Mouse (Mus musculus): ENCODE results near the gene Rab3gap2. TPM values are rescaled to one million over a fixed set of nuclear protein-coding genes. Genes with fewer than 3 reads are reported as not detected.

Rab3gap2 gene
- polyA plus RNA-seq, 1 experiment from 2014 or later = 31.5 TPM

DNA sequence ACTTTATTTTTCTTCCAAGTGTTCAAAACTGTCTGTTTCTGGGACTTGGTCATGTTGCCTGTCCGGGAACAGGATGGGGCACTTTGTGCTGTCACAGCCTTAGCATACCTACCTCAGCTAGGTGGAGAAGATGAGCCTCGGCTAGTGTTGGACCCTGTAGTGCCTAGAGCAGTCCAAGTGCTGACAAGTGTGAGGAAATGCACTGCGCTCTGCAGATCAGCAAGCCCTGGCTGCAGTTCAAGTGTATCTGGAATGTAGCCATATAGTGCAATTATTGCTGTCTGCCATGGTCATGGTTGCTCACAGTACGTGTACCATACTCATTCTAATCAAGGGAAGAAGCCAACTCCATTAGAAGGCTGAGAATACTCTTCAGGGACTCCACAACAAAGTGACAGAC, 80.8 kb downstream of the Rab3gap2 start:
- Histone ChIP-seq H3K4me2 (ENCODE audit: low read depth, low read length) (no peak overlapping the region), H3K9me3 (ENCODE audit: control insufficient read depth, low read length) (no peaks in the 10 kb centered on the region), H3K27me3 (ENCODE audit: control insufficient read depth, insufficient read depth, low read length) (no peaks in the 10 kb centered on the region), H3K27ac (ENCODE audit: low read depth, low read length) (0 out of 2 replicates have a peak overlapping the region, but pooled peaks have one; percentile 22), H3K4me3 (ENCODE audit: low read depth, low read length) (no peak overlapping the region), H3K36me3 (ENCODE audit: control insufficient read depth, insufficient read depth, low read length) (peaks cover 62% of the 10 kb centered on the region), H3K9ac (replicated peaks; ENCODE audit: low read depth, low read length) (no peak overlapping the region), H3K4me1 (ENCODE audit: control insufficient read depth, insufficient read depth, low read length) (no peaks in the 10 kb centered on the region)
- 71% methylated on average over 4 of the region's 4 CpGs for WGBS
- ATAC-seq (ENCODE audit: low read depth) = peak; percentile 74; the same call in 1 of the 2 replicates

DNA sequence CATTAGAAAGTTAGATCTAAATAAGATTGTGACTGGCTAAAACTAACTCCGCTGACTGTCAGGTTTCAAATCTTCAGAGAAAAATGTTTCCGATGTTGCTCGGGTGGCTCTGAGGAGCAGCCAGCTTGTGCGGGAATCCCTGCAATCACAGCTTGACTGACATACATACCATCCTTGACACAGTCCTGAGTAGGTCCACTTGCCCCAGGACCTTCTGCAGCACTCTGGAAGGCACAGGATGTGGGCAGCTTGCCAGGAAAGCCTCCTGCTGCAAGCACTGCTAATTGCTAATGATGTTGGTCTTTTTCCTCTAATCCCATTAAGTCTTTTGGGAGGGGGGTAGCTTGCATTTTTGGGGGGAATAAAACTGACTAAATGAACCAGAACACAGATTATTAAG, 81.3 kb downstream of the Rab3gap2 start:
- H3K4me3 ChIP-seq (ENCODE audit: low read depth, low read length) = no peak overlapping the region
- H3K27me3 ChIP-seq (ENCODE audit: control insufficient read depth, insufficient read depth, low read length) = no peaks in the 10 kb centered on the region
- no peaks in the 10 kb centered on the region for H3K4me1 ChIP-seq (ENCODE audit: control insufficient read depth, insufficient read depth, low read length)
- ATAC-seq (ENCODE audit: low read depth) = peak; percentile 46; the same call in 1 of the 2 replicates
- no peak overlapping the region for H3K27ac ChIP-seq (ENCODE audit: low read depth, low read length)
- H3K9me3 ChIP-seq (ENCODE audit: control insufficient read depth, low read length) = no peaks in the 10 kb centered on the region
- no peak overlapping the region for H3K9ac ChIP-seq (replicated peaks; ENCODE audit: low read depth, low read length)
- WGBS = 85% methylated on average over 4 of the region's 4 CpGs
- peaks cover 59% of the 10 kb centered on the region for H3K36me3 ChIP-seq (ENCODE audit: control insufficient read depth, insufficient read depth, low read length)
- no peak overlapping the region for H3K4me2 ChIP-seq (ENCODE audit: low read depth, low read length)

DNA sequence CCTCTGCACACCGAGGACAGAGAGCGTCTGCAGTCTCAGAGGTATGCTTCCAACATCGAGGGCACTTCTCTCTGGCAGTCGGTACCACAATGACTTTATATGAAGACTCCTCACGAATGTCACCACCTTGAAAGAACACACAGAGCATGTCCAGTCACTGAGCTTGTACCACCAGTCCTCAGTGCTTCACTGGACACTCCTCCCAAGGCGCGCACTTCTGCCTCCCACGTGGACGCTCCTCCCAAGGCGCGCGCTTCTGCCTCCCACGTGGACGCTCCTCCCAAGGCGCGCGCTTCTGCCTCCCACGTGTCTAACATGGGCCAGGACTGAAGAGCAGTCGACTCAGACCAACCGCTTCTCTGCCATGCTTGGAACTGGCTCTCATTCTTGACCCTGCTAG, 83.1 kb downstream of the Rab3gap2 start:
- no peaks in the 10 kb centered on the region for H3K9me3 ChIP-seq (ENCODE audit: control insufficient read depth, low read length)
- no peak overlapping the region for H3K27ac ChIP-seq (ENCODE audit: low read depth, low read length)
- H3K4me3 ChIP-seq (ENCODE audit: low read depth, low read length) = no peak overlapping the region
- WGBS = 95% methylated on average over 20 of the region's 20 CpGs
- no peak overlapping the region for H3K4me2 ChIP-seq (ENCODE audit: low read depth, low read length)
- ATAC-seq (ENCODE audit: low read depth) = no peak
- H3K9ac ChIP-seq (replicated peaks; ENCODE audit: low read depth, low read length) = no peak overlapping the region
- no peaks in the 10 kb centered on the region for H3K4me1 ChIP-seq (ENCODE audit: control insufficient read depth, insufficient read depth, low read length)
- H3K36me3 ChIP-seq (ENCODE audit: control insufficient read depth, insufficient read depth, low read length) = peaks cover 45% of the 10 kb centered on the region
- H3K27me3 ChIP-seq (ENCODE audit: control insufficient read depth, insufficient read depth, low read length) = no peaks in the 10 kb centered on the region

DNA sequence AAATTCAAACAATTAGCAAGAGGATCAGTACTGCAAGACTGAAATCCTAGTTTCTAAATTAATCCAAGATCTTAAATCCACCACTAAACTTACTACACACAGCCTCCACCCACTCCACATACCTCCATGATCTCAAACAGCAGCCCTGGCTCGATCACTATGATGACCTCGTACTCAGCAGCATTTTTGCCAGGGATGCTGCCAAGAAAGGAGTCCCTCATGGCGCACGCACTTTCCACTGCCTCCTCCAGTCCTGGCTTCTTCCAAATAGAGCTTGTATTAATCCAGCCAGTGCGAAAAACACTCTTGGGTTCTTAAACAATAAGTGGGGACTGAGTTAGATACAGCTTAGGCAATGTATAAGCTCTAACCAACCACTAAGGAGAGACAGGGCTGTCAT, 85.3 kb downstream of the Rab3gap2 start:
- H3K27me3 ChIP-seq (ENCODE audit: control insufficient read depth, insufficient read depth, low read length) = no peaks in the 10 kb centered on the region
- ATAC-seq (ENCODE audit: low read depth) = no peak
- H3K9ac ChIP-seq (replicated peaks; ENCODE audit: low read depth, low read length) = no peak overlapping the region
- no peaks in the 10 kb centered on the region for H3K4me1 ChIP-seq (ENCODE audit: control insufficient read depth, insufficient read depth, low read length)
- no peaks in the 10 kb centered on the region for H3K9me3 ChIP-seq (ENCODE audit: control insufficient read depth, low read length)
- H3K36me3 ChIP-seq (ENCODE audit: control insufficient read depth, insufficient read depth, low read length) = peaks cover 46% of the 10 kb centered on the region
- 93% methylated on average over 5 of the region's 5 CpGs for WGBS
- no peak overlapping the region for H3K27ac ChIP-seq (ENCODE audit: low read depth, low read length)
- no peak overlapping the region for H3K4me2 ChIP-seq (ENCODE audit: low read depth, low read length)
- H3K4me3 ChIP-seq (ENCODE audit: low read depth, low read length) = no peak overlapping the region

DNA sequence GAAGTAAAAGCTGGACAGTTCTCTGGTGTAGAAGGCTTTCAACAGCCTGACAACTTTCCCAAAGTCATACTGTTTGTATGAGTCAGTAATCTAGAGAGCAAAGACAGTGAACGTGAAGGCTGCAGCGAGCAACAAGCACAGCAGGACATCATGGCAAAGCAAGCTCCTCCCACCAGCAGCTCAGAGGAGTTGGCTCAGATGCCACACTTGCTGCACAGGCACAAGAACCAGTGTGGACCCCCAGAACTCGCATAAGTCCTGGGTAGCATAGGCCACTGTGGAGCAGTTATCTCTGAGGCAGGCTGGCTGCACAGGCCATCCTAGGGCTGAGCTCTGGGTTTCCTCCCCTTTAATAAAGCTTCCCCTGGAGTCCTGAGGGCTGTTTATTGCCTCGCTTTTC, 87.4 kb downstream of the Rab3gap2 start:
- ATAC-seq (ENCODE audit: low read depth) = no peak
- H3K4me3 ChIP-seq (ENCODE audit: low read depth, low read length) = no peak overlapping the region
- peaks cover 49% of the 10 kb centered on the region for H3K36me3 ChIP-seq (ENCODE audit: control insufficient read depth, insufficient read depth, low read length)
- no peaks in the 10 kb centered on the region for H3K9me3 ChIP-seq (ENCODE audit: control insufficient read depth, low read length)
- no peak overlapping the region for H3K27ac ChIP-seq (ENCODE audit: low read depth, low read length)
- no peak overlapping the region for H3K9ac ChIP-seq (replicated peaks; ENCODE audit: low read depth, low read length)
- no peaks in the 10 kb centered on the region for H3K4me1 ChIP-seq (ENCODE audit: control insufficient read depth, insufficient read depth, low read length)
- 71% methylated on average over 4 of the region's 4 CpGs for WGBS
- H3K27me3 ChIP-seq (ENCODE audit: control insufficient read depth, insufficient read depth, low read length) = no peaks in the 10 kb centered on the region
- H3K4me2 ChIP-seq (ENCODE audit: low read depth, low read length) = no peak overlapping the region

DNA sequence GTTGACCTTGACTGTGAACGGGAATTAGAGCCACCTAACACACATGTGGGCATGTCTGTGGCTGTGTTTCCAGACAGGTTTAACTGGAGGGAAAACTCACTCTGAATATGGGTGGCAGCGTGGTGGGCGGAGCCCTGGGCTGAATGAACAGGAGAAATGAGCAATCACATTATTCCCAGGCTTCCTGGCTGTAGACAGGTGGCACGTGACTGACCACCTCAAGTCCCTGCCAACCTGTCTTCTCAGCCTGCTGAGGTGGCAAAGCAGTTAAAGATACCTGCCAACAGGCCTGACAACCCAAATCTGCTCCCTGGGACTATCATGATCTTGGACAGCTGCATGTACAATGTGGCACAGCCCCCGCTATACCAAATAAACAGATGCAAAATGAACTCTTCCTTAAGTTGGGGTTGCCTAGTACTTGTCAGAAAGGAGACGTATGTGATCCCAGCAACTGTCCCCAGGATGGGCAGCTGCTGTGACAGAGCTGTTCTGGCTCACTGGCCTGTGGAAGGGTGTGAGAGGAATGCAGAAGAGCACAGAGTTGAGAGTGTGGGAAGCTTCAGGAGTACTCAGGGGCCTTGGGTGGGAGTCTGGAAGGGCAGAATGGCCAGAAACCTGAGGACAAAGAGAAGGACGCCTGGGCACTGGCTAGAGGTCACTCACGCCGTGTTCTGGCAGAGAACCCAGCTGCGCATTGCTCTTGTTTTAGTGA, 88.9 kb downstream of the Rab3gap2 start:
- no peak for ATAC-seq (ENCODE audit: low read depth)
- Histone ChIP-seq H3K4me3 (ENCODE audit: low read depth, low read length) (no peak overlapping the region), H3K36me3 (ENCODE audit: control insufficient read depth, insufficient read depth, low read length) (peaks cover 46% of the 10 kb centered on the region), H3K4me1 (ENCODE audit: control insufficient read depth, insufficient read depth, low read length) (no peaks in the 10 kb centered on the region), H3K27me3 (ENCODE audit: control insufficient read depth, insufficient read depth, low read length) (no peaks in the 10 kb centered on the region), H3K9ac (replicated peaks; ENCODE audit: low read depth, low read length) (no peak overlapping the region), H3K4me2 (ENCODE audit: low read depth, low read length) (no peak overlapping the region), H3K27ac (ENCODE audit: low read depth, low read length) (no peak overlapping the region), H3K9me3 (ENCODE audit: control insufficient read depth, low read length) (no peaks in the 10 kb centered on the region)
- WGBS = 94% methylated on average over 10 of the region's 10 CpGs

DNA sequence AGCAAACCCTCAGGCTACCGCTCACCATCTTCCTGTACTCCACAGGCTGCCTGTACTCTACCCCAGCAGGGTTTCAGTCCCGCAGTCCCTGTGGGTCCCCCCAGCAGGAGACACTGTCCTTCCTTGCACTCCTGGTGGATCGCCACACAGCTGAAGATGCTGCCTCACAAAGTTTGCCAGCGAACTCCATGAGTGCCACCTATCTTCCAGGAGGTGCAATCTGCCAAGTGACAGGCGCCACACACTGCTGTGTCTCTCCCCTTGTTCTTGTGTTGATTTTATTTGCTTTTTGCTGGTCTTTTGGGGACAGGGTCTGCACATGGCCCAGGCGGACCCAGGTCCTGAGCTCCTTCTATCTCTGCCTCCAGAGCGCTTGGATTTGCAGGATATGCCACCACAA, 92.9 kb downstream of the Rab3gap2 start:
- Histone ChIP-seq H3K9ac (replicated peaks; ENCODE audit: low read depth, low read length) (no peak overlapping the region), H3K36me3 (ENCODE audit: control insufficient read depth, insufficient read depth, low read length) (peaks cover 44% of the 10 kb centered on the region), H3K4me3 (ENCODE audit: low read depth, low read length) (no peak overlapping the region), H3K9me3 (ENCODE audit: control insufficient read depth, low read length) (no peaks in the 10 kb centered on the region), H3K4me1 (ENCODE audit: control insufficient read depth, insufficient read depth, low read length) (no peaks in the 10 kb centered on the region), H3K4me2 (ENCODE audit: low read depth, low read length) (no peak overlapping the region), H3K27ac (ENCODE audit: low read depth, low read length) (no peak overlapping the region), H3K27me3 (ENCODE audit: control insufficient read depth, insufficient read depth, low read length) (no peaks in the 10 kb centered on the region)
- WGBS = 95% methylated on average over 7 of the region's 7 CpGs
- no peak for ATAC-seq (ENCODE audit: low read depth)

DNA sequence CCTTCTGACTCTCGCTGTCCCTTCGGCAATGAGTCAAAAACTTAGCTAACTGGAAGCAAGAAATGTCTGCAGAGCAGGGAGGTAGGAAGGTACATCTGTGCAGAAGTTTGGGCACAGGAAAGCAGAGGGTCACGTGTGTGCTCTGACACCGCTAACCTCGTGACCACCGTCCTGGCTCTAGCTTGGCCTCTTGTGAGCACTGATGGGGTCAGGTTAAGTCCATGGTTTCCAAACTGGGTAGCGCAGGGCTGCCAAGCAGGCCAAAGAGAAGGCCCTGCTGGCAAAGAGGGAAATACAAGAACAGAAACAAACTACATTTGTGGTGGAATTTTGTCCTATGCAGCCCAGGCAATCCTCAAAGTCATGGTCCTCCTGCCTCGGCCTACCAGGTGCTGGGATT, 94.6 kb downstream of the Rab3gap2 start:
- Histone ChIP-seq H3K9ac (replicated peaks; ENCODE audit: low read depth, low read length) (no peak overlapping the region), H3K4me2 (ENCODE audit: low read depth, low read length) (no peak overlapping the region), H3K4me3 (ENCODE audit: low read depth, low read length) (no peak overlapping the region), H3K4me1 (ENCODE audit: control insufficient read depth, insufficient read depth, low read length) (no peaks in the 10 kb centered on the region), H3K36me3 (ENCODE audit: control insufficient read depth, insufficient read depth, low read length) (peaks cover 32% of the 10 kb centered on the region), H3K27ac (ENCODE audit: low read depth, low read length) (no peak overlapping the region), H3K27me3 (ENCODE audit: control insufficient read depth, insufficient read depth, low read length) (no peaks in the 10 kb centered on the region), H3K9me3 (ENCODE audit: control insufficient read depth, low read length) (no peaks in the 10 kb centered on the region)
- no peak for ATAC-seq (ENCODE audit: low read depth)
- WGBS = 96% methylated on average over 8 of the region's 8 CpGs

DNA sequence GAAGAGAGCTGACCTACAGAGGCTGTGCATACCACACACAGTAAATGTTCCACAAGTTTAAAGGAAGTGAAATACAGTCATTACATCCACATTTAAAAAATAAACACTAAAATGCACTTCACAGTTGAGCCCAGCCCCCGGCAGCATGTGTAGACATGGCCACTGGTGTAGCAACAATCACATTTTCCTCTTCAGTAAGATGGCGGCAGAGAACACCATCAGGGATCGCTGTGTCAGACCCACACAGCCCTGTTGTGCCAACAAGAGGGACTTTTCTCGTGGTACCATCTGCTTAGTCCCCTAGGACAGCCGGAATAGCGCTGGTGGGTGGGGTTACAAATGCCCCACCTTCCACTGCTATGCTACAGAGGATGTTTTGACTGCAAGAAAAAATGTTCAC, 98.9 kb downstream of the Rab3gap2 start:
- Histone ChIP-seq H3K36me3 (ENCODE audit: control insufficient read depth, insufficient read depth, low read length) (peaks cover 3% of the 10 kb centered on the region; the same call in 1 of the 2 replicates), H3K27ac (ENCODE audit: low read depth, low read length) (no peak overlapping the region), H3K4me2 (ENCODE audit: low read depth, low read length) (no peak overlapping the region), H3K4me1 (ENCODE audit: control insufficient read depth, insufficient read depth, low read length) (no peaks in the 10 kb centered on the region), H3K9ac (replicated peaks; ENCODE audit: low read depth, low read length) (no peak overlapping the region), H3K9me3 (ENCODE audit: control insufficient read depth, low read length) (no peaks in the 10 kb centered on the region), H3K4me3 (ENCODE audit: low read depth, low read length) (no peak overlapping the region), H3K27me3 (ENCODE audit: control insufficient read depth, insufficient read depth, low read length) (no peaks in the 10 kb centered on the region)
- WGBS = 89% methylated on average over 6 of the region's 6 CpGs
- no peak for ATAC-seq (ENCODE audit: low read depth)
